Mouse (Mus musculus) layer of hippocampus, postnatal 36 days (tissue): ENCODE results near the gene Acsm5. TPM values are rescaled to one million over a fixed set of nuclear protein-coding genes. Genes with fewer than 3 reads are reported as not detected.

Source experiments
- DNase-seq, 2 experiments: peaks; one replicate each; pipeline ENCODE4 v3.0.0; 2022
- total RNA-seq, 2 experiments: library from RNA; stranded (reverse); gene quantifications; 2 replicates each; pipeline ENCODE4 v1.2.3; 2021

The Acsm5 gene
- total RNA-seq: under 1 TPM; 0.22 to 0.25 TPM

- no peak for DNase-seq
Observed at GRCm38 (mm10) chr7:119519163-119519562, at the start of gene Acsm5. Acsm5 (plus strand) TSS chr7:119519463.

- no peak for DNase-seq
Observed at GRCm38 (mm10) chr7:119476500-119477389, 42.5 kb upstream of the Acsm5 start.

- no peak for DNase-seq
Observed at GRCm38 (mm10) chr7:119479256-119479655, 40.0 kb upstream of the Acsm5 start, which contains the start of gene Umod. Umod (minus strand) TSS chr7:119479282.

DNA sequence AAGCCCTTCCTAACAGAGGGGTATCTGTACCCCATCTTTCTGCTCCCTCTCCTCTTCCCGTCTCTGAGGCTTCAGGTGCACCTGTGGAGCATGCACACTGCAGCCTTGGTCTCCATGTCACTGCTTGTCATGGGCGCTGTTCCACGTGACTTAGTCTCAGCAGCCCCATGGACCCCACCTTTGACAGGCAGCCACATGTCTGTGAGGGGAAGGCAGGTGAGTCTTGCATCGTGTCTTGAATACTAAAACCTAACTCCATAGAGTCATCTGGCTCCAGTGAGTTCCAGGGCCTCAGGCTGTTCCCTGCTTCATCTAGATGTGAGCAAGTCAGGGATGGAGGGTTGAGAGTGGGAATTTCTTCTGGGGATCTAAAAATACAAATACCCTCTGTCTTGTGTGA lies 35.1 kb upstream of the Acsm5 start:
- no peak for DNase-seq

DNA sequence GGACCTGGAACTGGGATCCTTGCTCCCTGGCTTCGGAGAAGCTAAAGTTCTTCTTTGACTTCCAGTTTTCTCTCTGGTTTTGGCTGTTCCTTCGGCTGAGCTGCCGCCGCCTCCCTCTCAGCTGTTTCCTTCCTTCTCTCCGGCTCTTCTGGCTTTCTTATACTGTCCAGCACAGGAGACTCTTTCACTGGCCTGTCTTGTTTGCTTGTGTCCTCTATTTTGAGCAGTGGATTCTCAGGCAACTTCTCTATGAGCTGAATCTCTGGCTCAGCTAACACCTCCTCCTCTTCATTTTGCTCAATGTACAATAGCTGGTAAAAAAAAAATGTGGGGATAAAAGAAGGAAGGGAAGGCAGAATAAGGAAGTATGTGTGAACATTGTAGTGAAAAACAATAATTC lies 32.6 kb upstream of the Acsm5 start:
- no peak for DNase-seq

DNA sequence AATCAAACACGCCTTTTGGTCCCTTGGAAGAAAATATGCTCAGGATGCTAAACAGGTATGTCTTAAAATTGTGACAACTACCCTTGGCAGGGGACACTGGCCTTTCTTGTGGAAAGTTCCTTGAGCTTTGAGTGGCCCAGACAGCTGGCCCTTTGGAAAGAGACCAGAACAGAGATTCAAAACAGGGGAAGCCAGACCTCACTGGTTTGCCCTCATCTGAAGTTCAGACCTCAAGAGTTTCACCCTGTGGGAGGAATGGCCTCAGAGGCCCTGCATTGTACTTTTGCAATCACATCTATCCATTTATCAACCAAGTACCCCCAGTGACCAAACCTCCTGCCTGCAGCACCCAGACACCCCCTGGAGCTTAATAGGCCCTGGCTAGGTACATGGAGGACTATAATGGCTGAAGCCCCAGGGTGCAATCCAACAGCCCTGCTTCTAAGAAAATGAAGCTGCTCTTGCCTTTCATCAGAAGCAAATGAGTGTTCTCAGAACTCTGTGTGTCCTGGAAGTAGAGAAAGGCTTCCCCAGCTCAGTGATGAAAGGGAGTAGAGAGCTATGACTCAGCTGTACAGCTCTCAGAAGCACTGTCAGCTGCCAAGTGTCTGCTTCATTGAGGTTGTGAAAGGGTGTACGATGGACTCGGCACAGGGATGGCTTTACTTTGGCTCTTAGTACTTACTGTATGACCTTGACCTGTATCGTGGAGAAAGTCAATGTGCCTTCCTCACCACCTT lies 29.1 kb upstream of the Acsm5 start:
- no peak for DNase-seq

DNA sequence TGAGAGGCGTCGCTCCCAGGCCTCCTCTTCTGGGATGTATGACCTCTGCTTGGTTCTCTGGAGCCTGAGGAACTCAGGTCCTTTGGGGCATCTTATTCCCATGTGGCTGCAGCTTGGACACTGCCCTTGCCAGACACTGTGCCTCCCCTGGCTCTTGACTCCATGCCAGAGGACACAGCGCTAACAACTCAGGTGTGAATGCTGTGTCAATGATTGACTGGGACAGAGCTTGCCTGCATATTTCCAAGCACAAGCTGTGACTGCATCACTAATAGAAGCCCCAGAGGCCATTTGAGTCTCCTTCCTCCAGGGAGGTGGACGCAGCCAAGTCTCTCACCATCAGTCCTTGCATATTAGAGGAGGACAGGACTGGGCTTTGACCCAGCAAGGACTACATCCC lies 8.1 kb upstream of the Acsm5 start:
- DNase-seq: no peak

DNA sequence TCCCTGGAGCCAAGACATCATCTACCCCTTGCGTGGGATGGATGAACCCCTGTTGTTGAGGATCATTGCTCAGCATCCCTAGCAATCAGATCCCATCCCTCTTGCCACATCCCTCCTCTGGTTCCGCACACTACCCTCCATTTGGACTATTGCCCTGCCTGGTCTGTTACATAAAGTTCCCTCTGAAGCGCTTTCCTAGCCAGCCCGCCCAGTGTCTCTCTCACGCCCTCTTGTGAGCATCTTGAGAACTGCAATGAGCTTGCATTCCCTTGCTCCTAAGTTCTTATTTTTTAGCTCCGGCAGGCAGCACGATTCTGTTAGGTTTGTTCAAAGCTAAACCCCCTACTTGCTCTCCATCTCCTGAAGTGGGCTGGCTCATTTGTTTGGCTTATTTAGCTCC lies 6.2 kb upstream of the Acsm5 start:
- peak; percentile 44 to 54 for DNase-seq

GRCm38 (mm10) chr7:119515492-119516271 lies 3.6 kb upstream of the Acsm5 start:
- DNase-seq: peak; percentile 12 to 39

GRCm38 (mm10) chr7:119516272-119516558 lies 3.0 kb upstream of the Acsm5 start:
- no peak for DNase-seq

DNA sequence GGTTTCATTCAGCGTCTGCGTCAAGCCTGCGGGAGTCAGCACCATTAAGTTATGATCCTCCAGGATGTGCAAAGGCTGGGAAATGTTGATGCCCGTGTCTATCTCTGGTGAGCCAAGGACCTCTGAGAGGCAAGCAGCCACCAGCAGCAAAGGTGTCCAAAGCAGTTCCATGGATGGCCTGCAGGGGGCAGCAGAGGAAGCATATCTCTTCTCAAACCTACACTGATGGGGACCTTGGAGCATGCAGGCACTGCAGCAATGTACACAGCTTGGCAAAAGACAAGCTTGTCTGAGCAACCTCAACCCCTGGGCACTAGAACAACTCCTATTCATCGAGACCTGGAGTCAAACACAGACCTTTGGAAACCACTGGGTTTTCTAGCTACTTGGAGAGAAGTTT lies 391 bp downstream of the Acsm5 start:
- DNase-seq: peak; percentile 78 to 79

GRCm38 (mm10) chr7:119521816-119522215 lies 2.6 kb downstream of the Acsm5 start:
- no peak for DNase-seq

- no peak for DNase-seq
Observed at GRCm38 (mm10) chr7:119522385-119522784, 3.1 kb downstream of the Acsm5 start.

- no peak for DNase-seq
Observed at GRCm38 (mm10) chr7:119523389-119523788, 4.1 kb downstream of the Acsm5 start, which contains the start of gene Pdilt. Pdilt (minus strand) TSS chr7:119523489.

DNA sequence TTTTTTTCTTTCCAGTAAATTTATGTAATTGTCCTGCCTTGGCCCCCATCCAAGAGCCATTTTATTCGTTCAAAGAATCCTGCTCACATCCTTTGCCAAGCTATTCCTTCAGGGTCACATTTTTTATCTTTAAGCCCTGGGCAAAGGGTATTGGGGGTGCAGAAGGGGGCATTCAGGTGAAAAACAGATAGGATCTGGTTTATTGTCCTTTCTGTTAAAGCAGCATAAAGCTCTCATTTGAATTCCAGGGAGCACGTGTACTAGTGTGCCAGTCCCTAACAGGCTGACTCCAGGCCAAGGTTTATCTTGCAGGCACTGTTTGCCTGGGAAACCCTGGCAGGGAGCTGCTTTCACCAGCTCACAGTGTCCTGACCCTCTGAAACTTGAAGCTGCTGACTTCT lies 6.6 kb downstream of the Acsm5 start:
- DNase-seq: peak in 1 of 2 experiments; percentile 8

- DNase-seq: no peak
Observed at GRCm38 (mm10) chr7:119526486-119526885, 7.2 kb downstream of the Acsm5 start.

GRCm38 (mm10) chr7:119527135-119527534 lies 7.9 kb downstream of the Acsm5 start:
- DNase-seq: no peak

DNA sequence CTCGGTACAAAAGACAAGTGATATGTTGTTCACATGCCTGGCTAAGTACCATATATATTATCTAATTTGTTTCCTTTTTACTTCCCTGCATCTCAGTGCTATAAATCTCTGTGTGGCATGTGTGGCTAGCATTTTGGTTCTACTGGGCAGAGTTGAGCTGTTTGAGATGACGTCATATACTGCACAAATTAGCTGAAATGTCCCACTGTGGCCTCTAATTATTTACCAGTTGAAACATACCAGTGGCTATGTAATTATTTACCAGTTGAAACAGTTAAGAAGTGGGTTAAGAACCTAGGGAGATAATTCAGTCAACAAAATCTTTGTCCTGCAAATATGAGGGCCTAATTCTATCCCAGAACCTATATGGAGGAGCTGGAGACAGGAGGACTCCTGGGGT lies 8.3 kb downstream of the Acsm5 start:
- DNase-seq: no peak

DNA sequence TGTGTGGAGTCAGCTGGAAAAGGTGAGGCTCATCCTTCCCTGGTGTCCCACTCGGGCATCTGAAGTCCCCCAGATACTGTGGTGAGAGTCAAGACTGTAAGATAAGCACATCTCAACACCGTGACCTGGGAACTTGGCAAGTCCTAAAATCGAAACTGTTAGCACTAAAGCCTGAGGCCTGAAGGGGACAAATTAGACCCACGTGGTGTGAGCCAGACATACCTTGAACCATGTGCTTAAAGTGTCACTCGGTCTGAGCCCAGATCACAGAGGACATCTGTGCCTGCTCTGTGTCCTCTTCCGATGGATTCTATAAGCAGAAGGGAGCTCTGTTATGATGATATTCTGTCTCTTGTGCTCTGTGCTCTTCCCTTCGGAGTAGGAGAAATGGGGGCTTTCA lies 9.4 kb downstream of the Acsm5 start:
- no peak for DNase-seq

DNA sequence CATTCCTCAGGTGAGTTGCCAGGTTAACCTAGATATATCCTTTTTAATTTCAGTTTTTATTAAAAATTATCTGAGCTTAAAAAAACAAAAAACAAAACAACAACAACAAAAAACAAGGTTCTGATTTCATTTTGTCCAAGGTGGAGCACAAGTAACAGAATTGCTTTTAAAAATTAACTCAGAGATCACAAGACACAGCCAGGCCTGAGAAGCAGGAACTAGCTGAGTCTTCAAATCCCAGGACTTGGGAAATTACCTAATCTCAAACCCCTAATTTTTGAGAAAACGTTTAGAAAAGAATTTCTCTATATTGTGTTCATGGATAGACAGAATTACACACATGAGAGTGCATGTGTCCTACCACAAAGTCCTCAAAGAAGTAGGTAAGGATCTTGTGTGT lies 13.7 kb downstream of the Acsm5 start:
- DNase-seq: no peak

GRCm38 (mm10) chr7:119534389-119534788 lies 15.1 kb downstream of the Acsm5 start:
- DNase-seq: no peak

- DNase-seq: no peak
Observed at GRCm38 (mm10) chr7:119542445-119542844, 23.2 kb downstream of the Acsm5 start.

DNA sequence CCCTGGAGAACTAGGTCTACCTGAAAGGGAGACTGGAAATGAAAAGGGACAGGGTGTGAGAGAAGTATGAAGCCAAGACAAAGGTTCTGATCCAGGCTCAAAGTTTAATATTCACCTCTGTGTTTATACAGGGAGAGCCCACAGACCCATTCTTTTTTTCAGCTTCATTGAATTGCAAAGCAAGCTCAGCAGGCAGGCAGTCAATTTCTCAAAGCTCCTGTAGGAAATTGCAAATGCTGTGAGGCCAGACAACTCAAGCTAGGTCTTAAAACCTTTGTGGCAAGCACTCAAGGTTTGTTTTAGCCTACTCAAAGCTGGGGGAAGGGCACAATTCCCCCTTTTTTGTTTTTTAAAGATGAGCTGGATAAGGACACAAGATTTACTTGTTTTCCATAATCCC lies 26.3 kb downstream of the Acsm5 start:
- no peak for DNase-seq
